Mouse (Mus musculus): ENCODE results near the gene Cacna2d3. TPM values are rescaled to one million over a fixed set of nuclear protein-coding genes. Genes with fewer than 3 reads are reported as not detected.

Gene Cacna2d3
- total and polyA plus RNA-seq, 3 experiments, result not detected

GRCm38 (mm10) chr14:29077418-29077817 is 644.2 kb downstream of the Cacna2d3 start:
- in situ Hi-C loops (cut with MboI; ENCODE audit: low pct_ligation_motif_present, low pct_unique_long_range_greater_than_20kb, low sequenced_read_pairs), result loop anchor here (25.0 kb wide), 1 partner anchor 1265 kb away; no protein-coding TSS in a partner anchor
- no peak for TF ChIP-seq SMC3 (IDR thresholded peaks at IDR 0.05; ENCODE audit: low read depth, low read length)
- no peak for TF ChIP-seq ZC3H11A (IDR thresholded peaks at IDR 0.05; ENCODE audit: low read depth, low read length)
- no peak for TF ChIP-seq USF2 (conservative IDR thresholded peaks at IDR 0.05; ENCODE audit: low read depth, low read length)
- TF ChIP-seq HCFC1 (IDR thresholded peaks at IDR 0.05; ENCODE audit: low read depth, low read length), result no peak
- TF ChIP-seq E2F4 (IDR thresholded peaks at IDR 0.05; ENCODE audit: insufficient replicate concordance, low read depth, low read length), result no peak
- no peak for TF ChIP-seq BHLHE40 (IDR thresholded peaks at IDR 0.05; ENCODE audit: low read depth, low read length)
- no peak for TF ChIP-seq MAFK (IDR thresholded peaks at IDR 0.05; ENCODE audit: insufficient replicate concordance, low read length)
- dilution Hi-C loops (cut with MboI; ENCODE audit: extremely low pct_ligation_motif_present, extremely low pct_unique_long_range_greater_than_20kb, low sequenced_read_pairs), result no loop called here

GRCm38 (mm10) chr14:29073747-29074146 is 647.9 kb downstream of the Cacna2d3 start:
- H3K4me2 ChIP-seq (ENCODE audit: insufficient read depth, low read depth, poor library complexity, severe bottlenecking), result no peak overlapping the region
- dilution Hi-C loops (cut with MboI; ENCODE audit: extremely low pct_ligation_motif_present, extremely low pct_unique_long_range_greater_than_20kb, low sequenced_read_pairs), result no loop called here
- H3K4me3 ChIP-seq (replicated peaks in 1 of 3; ENCODE audit: low read depth in 2 of 3, low read length in 2 of 3, poor library complexity in 1 of 3), result no peak overlapping the region
- in situ Hi-C loops (cut with MboI; ENCODE audit: low pct_ligation_motif_present, low pct_unique_long_range_greater_than_20kb, low sequenced_read_pairs), result no loop called here
- no peak for DNase-seq (ENCODE audit: extremely low read depth)
- H3K4me1 ChIP-seq (ENCODE audit: control insufficient read depth in 1 of 2, insufficient read depth in 2 of 2), result no peaks in the 10 kb centered on the region
- H3K79me2 ChIP-seq (replicated peaks; ENCODE audit: control insufficient read depth, extremely low read depth, insufficient read depth, poor library complexity, severe bottlenecking), result no peaks in the 10 kb centered on the region
- H3K9me3 ChIP-seq (replicated peaks; ENCODE audit: low read length), result peaks cover 76% of the 10 kb centered on the region
- H3K27ac ChIP-seq (ENCODE audit: insufficient read depth, low read depth), result no peak overlapping the region
- H3K27me3 ChIP-seq (replicated peaks), result no peaks in the 10 kb centered on the region
- no peaks in the 10 kb centered on the region for H3K36me3 ChIP-seq (replicated peaks in 1 of 2; ENCODE audit: control insufficient read depth in 1 of 2, insufficient read depth in 1 of 2, low read length in 1 of 2)
- no peak for TF ChIP-seq MYC (IDR thresholded peaks at IDR 0.05; ENCODE audit: low read depth, low read length)
- no peak for TF ChIP-seq UBTF (IDR thresholded peaks at IDR 0.05; ENCODE audit: low read depth, low read length)
- TF ChIP-seq PAX5 (IDR thresholded peaks at IDR 0.05; ENCODE audit: low read length), result no peak
- no peak for TF ChIP-seq POLR2AphosphoS2 (IDR thresholded peaks at IDR 0.05; ENCODE audit: low read depth, low read length)
- TF ChIP-seq NELFE (IDR thresholded peaks at IDR 0.05; ENCODE audit: low read depth, low read length), result no peak
- no peak for TF ChIP-seq E2F4 (IDR thresholded peaks at IDR 0.05; ENCODE audit: insufficient replicate concordance, low read depth, low read length)
- TF ChIP-seq ZKSCAN1 (IDR thresholded peaks at IDR 0.05; ENCODE audit: borderline replicate concordance, low read depth, low read length), result no peak
- no peak for TF ChIP-seq SMC3 (IDR thresholded peaks at IDR 0.05; ENCODE audit: low read depth, low read length)
- TF ChIP-seq MAZ (IDR thresholded peaks at IDR 0.05; ENCODE audit: low read depth, low read length), result no peak
- no peak for TF ChIP-seq BHLHE40 (IDR thresholded peaks at IDR 0.05; ENCODE audit: low read depth, low read length)
- TF ChIP-seq HCFC1 (IDR thresholded peaks at IDR 0.05; ENCODE audit: low read depth, low read length), result no peak
- no peak for TF ChIP-seq USF1 (IDR thresholded peaks at IDR 0.05; ENCODE audit: low read depth, low read length)
- TF ChIP-seq JUN (IDR thresholded peaks at IDR 0.05; ENCODE audit: insufficient read depth, low read depth, low read length), result no peak
- TF ChIP-seq CHD2 (IDR thresholded peaks at IDR 0.05; ENCODE audit: low read length), result no peak
- no peak for TF ChIP-seq MEF2A (IDR thresholded peaks at IDR 0.05; ENCODE audit: borderline replicate concordance, low read depth, low read length)
- no peak for TF ChIP-seq MAFK (IDR thresholded peaks at IDR 0.05; ENCODE audit: insufficient replicate concordance, low read length)
- no peak overlapping the region for H3K9ac ChIP-seq (ENCODE audit: insufficient read depth, low read depth)

More at GRCm38 (mm10) chr14:29077418-29077817, 644.2 kb downstream of the Cacna2d3 start:
- Histone ChIP-seq H3K79me2 (replicated peaks; ENCODE audit: control insufficient read depth, extremely low read depth, insufficient read depth, poor library complexity, severe bottlenecking) (no peaks in the 10 kb centered on the region), H3K9ac (ENCODE audit: insufficient read depth, low read depth) (no peak overlapping the region), H3K9me3 (replicated peaks; ENCODE audit: low read length) (peaks cover 79% of the 10 kb centered on the region), H3K4me1 (ENCODE audit: control insufficient read depth in 1 of 2, insufficient read depth in 2 of 2) (no peaks in the 10 kb centered on the region), H3K27ac (ENCODE audit: insufficient read depth, low read depth) (no peak overlapping the region), H3K4me2 (ENCODE audit: insufficient read depth, low read depth, poor library complexity, severe bottlenecking) (no peak overlapping the region), H3K27me3 (replicated peaks) (no peaks in the 10 kb centered on the region), H3K36me3 (replicated peaks in 1 of 2; ENCODE audit: control insufficient read depth in 1 of 2, insufficient read depth in 1 of 2, low read length in 1 of 2) (no peaks in the 10 kb centered on the region), H3K4me3 (replicated peaks in 1 of 3; ENCODE audit: low read depth in 2 of 3, low read length in 2 of 3, poor library complexity in 1 of 3) (no peak overlapping the region)
- no peak for DNase-seq (ENCODE audit: extremely low read depth)

Measured in CH12.LX (cell line).